Mouse (Mus musculus) kidney, postnatal 36 days (tissue): Measurements from ENCODE around the gene Lce3d.

ENCODE experiments used
- DNase-seq, 2 experiments: peaks; one replicate each; pipeline ENCODE4 v3.0.0; 2021 to 2022; ENCODE audit warnings: mixed read lengths in 2 of 2

The Lce3d gene

GRCm38 (mm10) chr3:92957090-92957489 is at the start of gene Lce3d:
Gene Lce3d (plus strand): TSS chr3:92957390.
- DNase-seq, result no peak

GRCm38 (mm10) chr3:92907571-92907970 is 49.6 kb upstream of the Lce3d start:
- peak in 1 of 2 experiments; percentile 53 for DNase-seq

DNA sequence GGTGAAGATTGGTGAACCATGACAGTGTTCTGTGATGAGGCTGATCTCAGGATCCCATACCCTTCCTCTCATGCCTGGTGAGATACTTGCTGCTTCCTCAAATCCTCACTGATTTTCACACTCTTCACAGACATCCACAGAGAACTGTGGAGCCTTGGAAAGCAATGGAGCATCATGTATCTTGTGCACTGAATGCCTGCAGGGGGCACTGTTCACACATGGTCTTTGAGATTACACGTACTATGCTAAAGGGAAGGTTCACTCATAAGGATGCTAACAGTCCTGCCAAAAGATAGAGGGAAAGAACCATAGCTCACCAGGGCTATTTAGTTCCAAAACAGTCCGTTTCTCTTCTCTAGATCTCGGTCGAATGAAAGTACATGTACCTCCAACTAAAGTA is 36.8 kb upstream of the Lce3d start:
- DNase-seq, result peak in 1 of 2 experiments; percentile 45

GRCm38 (mm10) chr3:92926130-92926529 is 31.1 kb upstream of the Lce3d start, which contains the start of gene Lce3a:
Gene Lce3a (minus strand): TSS chr3:92926230.
- no peak for DNase-seq

DNA sequence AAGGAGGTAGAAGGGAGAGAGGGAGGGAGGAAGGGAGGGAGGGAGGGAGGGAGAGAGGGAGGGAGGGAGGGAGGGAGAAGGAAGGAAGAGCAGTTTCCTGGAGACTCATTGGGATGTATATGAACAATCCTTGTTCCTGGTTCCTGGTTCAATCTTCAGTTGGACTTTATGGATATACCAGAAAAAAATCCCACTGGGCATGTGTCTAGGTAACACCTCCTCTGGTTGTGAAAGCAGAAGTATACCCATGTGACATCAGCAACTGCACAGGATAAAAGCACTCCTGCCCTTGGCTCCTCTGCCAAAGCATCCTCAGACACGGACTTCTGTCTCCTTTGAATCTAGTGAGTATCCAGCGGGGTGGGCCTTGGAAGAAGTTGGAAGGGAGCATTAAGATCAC is 24.5 kb upstream of the Lce3d start, which contains the start of gene Lce3b:
Lce3b (plus strand) TSS at position 301 of the 400 bp plus-strand sequence.
- DNase-seq, result no peak

DNA sequence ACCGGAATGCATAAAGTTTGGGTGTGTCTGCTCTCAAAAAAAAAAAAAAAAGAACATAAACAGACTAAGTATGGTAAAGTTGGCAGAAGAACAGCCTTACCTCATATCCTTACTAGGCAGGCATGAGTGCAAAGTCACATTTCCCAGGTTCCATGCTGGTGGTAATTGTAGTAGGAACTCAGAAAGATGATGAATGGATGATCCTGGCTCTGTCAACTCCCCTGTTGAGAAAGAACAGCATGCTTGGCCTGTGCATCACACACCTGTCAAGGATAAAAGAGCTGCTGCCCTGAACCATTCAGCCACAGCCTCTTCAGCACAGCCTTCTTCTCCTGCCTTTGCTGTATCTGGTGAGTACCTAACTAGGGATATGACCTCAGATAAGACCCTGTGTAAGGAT is 13.0 kb upstream of the Lce3d start, which contains the start of gene Lce3c:
Lce3c (plus strand) TSS at position 301 of the 400 bp plus-strand sequence.
- no peak for DNase-seq

DNA sequence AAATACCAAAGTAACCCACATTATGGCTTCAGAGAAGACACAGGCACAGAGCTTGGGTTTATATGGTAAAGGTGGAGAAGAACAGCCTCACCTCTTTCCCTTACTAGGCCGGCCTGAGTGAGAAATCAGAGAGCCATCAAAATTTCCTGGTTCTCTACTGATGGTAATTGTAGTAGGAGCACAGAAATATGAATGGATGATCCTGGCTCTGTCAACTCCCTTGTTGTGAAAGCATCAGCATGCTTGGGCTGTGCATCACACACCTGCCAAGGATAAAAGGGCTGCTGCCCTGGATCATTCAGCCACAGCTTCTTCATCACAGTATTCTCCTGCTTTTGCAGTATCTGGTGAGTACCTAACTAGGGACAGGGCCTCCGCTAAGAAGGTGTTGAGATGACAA is 9.6 kb downstream of the Lce3d start, which contains the start of gene Lce3e:
Lce3e (plus strand) TSS at position 301 of the 400 bp plus-strand sequence.
- no peak for DNase-seq

DNA sequence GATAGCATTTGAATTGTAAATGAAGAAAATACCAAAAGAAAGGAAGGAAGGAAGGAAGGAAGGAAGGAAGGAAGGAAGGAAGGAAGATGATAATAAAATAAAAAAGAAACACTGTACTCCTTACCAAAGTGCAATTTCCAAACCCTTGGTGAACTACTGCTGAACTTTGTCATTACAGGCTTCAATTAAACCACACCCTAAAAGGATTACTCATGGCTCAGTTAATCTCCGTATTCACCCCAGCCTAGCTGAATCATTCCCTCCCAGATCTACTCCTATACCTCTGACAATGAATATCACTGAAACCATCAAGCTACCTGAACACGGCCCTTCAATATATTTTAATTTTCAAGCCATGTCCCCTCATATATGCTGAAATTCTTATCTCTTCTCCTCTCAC is 21.3 kb downstream of the Lce3d start:
- DNase-seq, result no peak

DNA sequence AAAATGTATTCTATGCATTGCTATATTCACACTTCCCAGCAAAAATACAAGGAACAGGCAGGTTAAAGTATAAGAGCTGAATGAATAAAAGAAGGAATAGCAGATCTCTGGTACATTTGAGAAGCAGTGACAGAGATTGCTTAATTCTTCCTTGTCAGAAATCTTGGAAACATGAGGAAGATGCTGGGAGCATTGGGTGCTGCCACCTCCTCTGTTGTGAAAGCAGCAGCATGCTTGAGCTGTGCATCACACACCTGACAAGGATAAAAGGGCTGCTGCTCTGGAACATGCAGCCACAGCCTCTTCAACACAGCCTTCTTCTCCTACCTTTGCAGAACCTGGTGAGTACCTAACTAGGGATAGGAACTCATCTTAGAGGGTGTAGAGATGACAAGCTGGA is 34.7 kb downstream of the Lce3d start, which contains the start of gene Lce3f:
Lce3f (plus strand) TSS at position 301 of the 400 bp plus-strand sequence.
- DNase-seq, result no peak

GRCm38 (mm10) chr3:92998691-92999090 is 41.5 kb downstream of the Lce3d start:
- peak; percentile 54 to 87 for DNase-seq

DNA sequence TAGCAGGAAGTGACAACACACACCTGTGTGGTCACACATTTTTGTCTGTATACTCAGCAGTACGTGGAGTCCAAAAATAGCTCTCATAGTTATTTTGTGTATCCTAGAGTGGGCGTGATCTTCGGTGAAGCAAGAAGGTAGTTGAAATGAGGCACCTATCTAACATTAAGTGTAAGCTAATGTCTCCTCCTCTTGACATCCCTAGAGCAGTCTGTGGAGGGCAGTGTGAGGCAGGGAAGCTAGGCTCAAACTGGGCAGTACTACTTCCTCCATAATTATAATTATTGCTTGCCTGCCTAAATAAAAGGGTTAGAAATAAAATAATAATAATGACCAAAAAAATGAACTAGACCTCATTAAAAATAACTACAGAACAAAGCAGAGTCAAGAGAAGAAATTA is 43.4 kb downstream of the Lce3d start:
- no peak for DNase-seq

DNA sequence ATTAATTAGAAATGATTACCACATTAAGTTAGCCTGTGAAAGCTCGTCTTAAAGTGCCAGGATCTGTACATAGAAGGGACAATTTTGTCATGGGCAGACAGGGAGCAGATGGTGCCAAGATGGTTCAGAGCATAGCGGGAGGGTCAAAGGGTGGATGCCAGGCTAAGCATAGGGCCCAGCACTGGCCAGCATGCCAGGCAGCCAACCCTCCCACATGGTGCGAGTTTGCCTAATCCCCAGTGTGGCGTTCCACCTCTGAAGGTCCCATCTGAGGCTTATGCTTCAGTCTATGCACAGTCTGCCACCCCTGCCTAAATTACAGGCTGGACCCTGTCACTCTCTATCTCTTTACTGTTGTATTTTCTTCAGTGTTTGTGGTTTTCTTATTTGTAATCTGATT is 45.7 kb downstream of the Lce3d start:
- DNase-seq, result no peak
